Mouse (Mus musculus): ENCODE results near the gene 4930539E08Rik. TPM values are rescaled to one million over a fixed set of nuclear protein-coding genes. Genes with fewer than 3 reads are reported as not detected.
A peak's percentile ranks its signal among the peaks of the same experiment; 100 is the strongest.

4930539E08Rik gene
- polyA plus RNA-seq, 1 experiment from 2014 or later = 4.8 TPM

GRCm38 (mm10) chr17:28882810-28883209 lies 32.3 kb downstream of the 4930539E08Rik start:
- no peak overlapping the region for H3K27ac ChIP-seq
- H3K9ac ChIP-seq = no peak overlapping the region
- ATAC-seq = no peak
- 52% methylated on average over 8 of the region's 8 CpGs for WGBS
- 0 out of 2 replicates have a peak, but pooled peaks cover 6% of the 10 kb centered on the region for H3K4me1 ChIP-seq (replicated peaks)
- H3K36me3 ChIP-seq = no peaks in the 10 kb centered on the region
- H3K4me2 ChIP-seq (replicated peaks) = no peak overlapping the region
- no peaks in the 10 kb centered on the region for H3K9me3 ChIP-seq
- no peaks in the 10 kb centered on the region; the same call in 1 of the 2 replicates for H3K27me3 ChIP-seq (replicated peaks)
- no peak overlapping the region for H3K4me3 ChIP-seq (replicated peaks)

- 2% methylated on average over 12 of the region's 12 CpGs for WGBS
- peak; percentile 60; the same call in 1 of the 2 replicates for ATAC-seq
- Histone ChIP-seq H3K9me3 (no peaks in the 10 kb centered on the region), H3K9ac (no peak overlapping the region), H3K27me3 (replicated peaks) (no peaks in the 10 kb centered on the region; the same call in 1 of the 2 replicates), H3K36me3 (no peaks in the 10 kb centered on the region), H3K4me3 (replicated peaks) (no peak overlapping the region), H3K4me1 (replicated peaks) (0 out of 2 replicates have a peak, but pooled peaks cover 6% of the 10 kb centered on the region), H3K4me2 (replicated peaks) (peak overlapping the region; percentile 18; the same call in 1 of the 2 replicates), H3K27ac (no peak overlapping the region)
These were observed 32.8 kb downstream of the 4930539E08Rik start for GRCm38 (mm10) chr17:28882316-28882715.

GRCm38 (mm10) chr17:28879931-28880391 lies 35.2 kb downstream of the 4930539E08Rik start:
- H3K9ac ChIP-seq = no peak overlapping the region
- ATAC-seq = peak; percentile 46; the same call in 1 of the 2 replicates

GRCm38 (mm10) chr17:28876821-28877220 lies 38.3 kb downstream of the 4930539E08Rik start:
- no peak overlapping the region for H3K27ac ChIP-seq
- no peaks in the 10 kb centered on the region for H3K9me3 ChIP-seq
- H3K27me3 ChIP-seq (replicated peaks) = no peaks in the 10 kb centered on the region; the same call in 1 of the 2 replicates
- 0 out of 2 replicates have a peak overlapping the region, but pooled peaks have one; percentile 17 for H3K4me2 ChIP-seq (replicated peaks)
- 18% methylated on average over 19 of the region's 19 CpGs for WGBS
- H3K36me3 ChIP-seq = no peaks in the 10 kb centered on the region
- ATAC-seq = no peak
- H3K4me3 ChIP-seq (replicated peaks) = no peak overlapping the region
- H3K4me1 ChIP-seq (replicated peaks) = 0 out of 2 replicates have a peak, but pooled peaks cover 16% of the 10 kb centered on the region
- no peak overlapping the region for H3K9ac ChIP-seq

More at GRCm38 (mm10) chr17:28879931-28880391, 35.2 kb downstream of the 4930539E08Rik start:
- H3K9me3 ChIP-seq = no peaks in the 10 kb centered on the region
- peak overlapping the region; percentile 35; the same call in 1 of the 2 replicates for H3K4me2 ChIP-seq (replicated peaks)
- H3K27ac ChIP-seq = no peak overlapping the region
- H3K27me3 ChIP-seq (replicated peaks) = no peaks in the 10 kb centered on the region; the same call in 1 of the 2 replicates
- WGBS = 11% methylated on average over 18 of the region's 18 CpGs
- H3K36me3 ChIP-seq = no peaks in the 10 kb centered on the region
- H3K4me3 ChIP-seq (replicated peaks) = no peak overlapping the region
- 0 out of 2 replicates have a peak, but pooled peaks cover 15% of the 10 kb centered on the region for H3K4me1 ChIP-seq (replicated peaks)

GRCm38 (mm10) chr17:28876331-28876730 lies 38.8 kb downstream of the 4930539E08Rik start:
- Histone ChIP-seq H3K9ac (no peak overlapping the region), H3K27ac (no peak overlapping the region), H3K4me1 (replicated peaks) (0 out of 2 replicates have a peak, but pooled peaks cover 16% of the 10 kb centered on the region), H3K27me3 (replicated peaks) (no peaks in the 10 kb centered on the region), H3K4me3 (replicated peaks) (no peak overlapping the region), H3K36me3 (no peaks in the 10 kb centered on the region), H3K9me3 (no peaks in the 10 kb centered on the region), H3K4me2 (replicated peaks) (0 out of 2 replicates have a peak overlapping the region, but pooled peaks have one; percentile 17)
- ATAC-seq = no peak
- WGBS = 76% methylated on average over 5 of the region's 5 CpGs

- H3K9ac ChIP-seq = no peak overlapping the region
- H3K36me3 ChIP-seq = no peaks in the 10 kb centered on the region
- peak; percentile 67 for ATAC-seq
- 36% methylated on average over 8 of the region's 8 CpGs for WGBS
- H3K27me3 ChIP-seq (replicated peaks) = no peaks in the 10 kb centered on the region
- no peak overlapping the region for H3K4me2 ChIP-seq (replicated peaks)
- H3K9me3 ChIP-seq = no peaks in the 10 kb centered on the region
- H3K4me3 ChIP-seq (replicated peaks) = no peak overlapping the region
- H3K27ac ChIP-seq = no peak overlapping the region
- H3K4me1 ChIP-seq (replicated peaks) = 0 out of 2 replicates have a peak, but pooled peaks cover 16% of the 10 kb centered on the region
These were observed 39.8 kb downstream of the 4930539E08Rik start for GRCm38 (mm10) chr17:28875316-28875715.

GRCm38 (mm10) chr17:28874825-28875224 lies 40.3 kb downstream of the 4930539E08Rik start:
- Histone ChIP-seq H3K9ac (no peak overlapping the region), H3K4me3 (replicated peaks) (no peak overlapping the region), H3K9me3 (no peaks in the 10 kb centered on the region), H3K4me2 (replicated peaks) (no peak overlapping the region), H3K27ac (no peak overlapping the region), H3K36me3 (no peaks in the 10 kb centered on the region), H3K27me3 (replicated peaks) (no peaks in the 10 kb centered on the region), H3K4me1 (replicated peaks) (0 out of 2 replicates have a peak, but pooled peaks cover 12% of the 10 kb centered on the region)
- peak; percentile 32; the same call in 1 of the 2 replicates for ATAC-seq
- WGBS = 58% methylated on average over 7 of the region's 7 CpGs

- Histone ChIP-seq H3K9me3 (no peaks in the 10 kb centered on the region), H3K4me2 (replicated peaks) (no peak overlapping the region), H3K27me3 (replicated peaks) (no peaks in the 10 kb centered on the region), H3K36me3 (no peaks in the 10 kb centered on the region), H3K4me1 (replicated peaks) (0 out of 2 replicates have a peak, but pooled peaks cover 10% of the 10 kb centered on the region), H3K9ac (no peak overlapping the region), H3K27ac (no peak overlapping the region), H3K4me3 (replicated peaks) (no peak overlapping the region)
- no peak for ATAC-seq
- 71% methylated on average over 4 of the region's 4 CpGs for WGBS
These were observed 40.9 kb downstream of the 4930539E08Rik start for GRCm38 (mm10) chr17:28874216-28874615.

- H3K9ac ChIP-seq = no peak overlapping the region
- no peak overlapping the region for H3K27ac ChIP-seq
- no peak overlapping the region for H3K4me3 ChIP-seq (replicated peaks)
- 86% methylated on average over 7 of the region's 7 CpGs for WGBS
- H3K4me1 ChIP-seq (replicated peaks) = 0 out of 2 replicates have a peak, but pooled peaks cover 10% of the 10 kb centered on the region
- no peak for ATAC-seq
- H3K27me3 ChIP-seq (replicated peaks) = no peaks in the 10 kb centered on the region
- no peaks in the 10 kb centered on the region for H3K9me3 ChIP-seq
- H3K4me2 ChIP-seq (replicated peaks) = no peak overlapping the region
- H3K36me3 ChIP-seq = no peaks in the 10 kb centered on the region
These were observed 42.8 kb downstream of the 4930539E08Rik start for GRCm38 (mm10) chr17:28872322-28872721.

- WGBS = 64% methylated on average over 11 of the region's 11 CpGs
These were observed 43.3 kb downstream of the 4930539E08Rik start for GRCm38 (mm10) chr17:28871831-28872230.

GRCm38 (mm10) chr17:28870435-28870834 lies 44.7 kb downstream of the 4930539E08Rik start:
- 72% methylated on average over 5 of the region's 5 CpGs for WGBS
- no peak for ATAC-seq
- H3K4me2 ChIP-seq (replicated peaks) = no peak overlapping the region

More at GRCm38 (mm10) chr17:28871831-28872230, 43.3 kb downstream of the 4930539E08Rik start:
- Histone ChIP-seq H3K36me3 (no peaks in the 10 kb centered on the region), H3K4me2 (replicated peaks) (no peak overlapping the region), H3K27ac (no peak overlapping the region), H3K4me3 (replicated peaks) (no peak overlapping the region), H3K9me3 (no peaks in the 10 kb centered on the region), H3K4me1 (replicated peaks) (0 out of 2 replicates have a peak, but pooled peaks cover 10% of the 10 kb centered on the region), H3K9ac (no peak overlapping the region), H3K27me3 (replicated peaks) (no peaks in the 10 kb centered on the region)
- no peak for ATAC-seq

GRCm38 (mm10) chr17:28869412-28870110 lies 45.6 kb downstream of the 4930539E08Rik start:
- Histone ChIP-seq H3K27ac (no peak overlapping the region), H3K4me2 (replicated peaks) (no peak overlapping the region), H3K9ac (no peak overlapping the region), H3K4me1 (replicated peaks) (no peaks in the 10 kb centered on the region), H3K4me3 (replicated peaks) (no peak overlapping the region), H3K9me3 (no peaks in the 10 kb centered on the region), H3K27me3 (replicated peaks) (no peaks in the 10 kb centered on the region), H3K36me3 (no peaks in the 10 kb centered on the region)
- 45% methylated on average over 9 of the region's 9 CpGs for WGBS
- ATAC-seq = no peak

More at GRCm38 (mm10) chr17:28870435-28870834, 44.7 kb downstream of the 4930539E08Rik start:
- no peak overlapping the region for H3K4me3 ChIP-seq (replicated peaks)
- H3K9me3 ChIP-seq = no peaks in the 10 kb centered on the region
- H3K36me3 ChIP-seq = no peaks in the 10 kb centered on the region
- H3K4me1 ChIP-seq (replicated peaks) = 0 out of 2 replicates have a peak, but pooled peaks cover 5% of the 10 kb centered on the region
- H3K27ac ChIP-seq = no peak overlapping the region
- no peaks in the 10 kb centered on the region for H3K27me3 ChIP-seq (replicated peaks)
- no peak overlapping the region for H3K9ac ChIP-seq
